Mouse (Mus musculus) midbrain, embryonic 13.5 days (tissue): ENCODE measurements around the gene Hdac7. TPM values are rescaled to one million over a fixed set of nuclear protein-coding genes. Genes with fewer than 3 reads are reported as not detected.

Experiments used
- ATAC-seq: fragments of 200-750 bp; cut with Nextera tagmentation; 2 replicates; pipeline ENCODE4 v1.8.0; 2017; ENCODE audit warnings: mild to moderate bottlenecking, moderate TSS enrichment, moderate library complexity
- H3K27ac ChIP-seq: fragments of 300-500 bp; sonication (generic); 2 replicates; pipeline ENCODE4 v1.5.1; 2015; ENCODE audit warnings: inconsistent platforms, mild to moderate bottlenecking, moderate library complexity
- H3K27me3 ChIP-seq: fragments of 300-500 bp; sonication (generic); 2 replicates; pipeline ENCODE4 v1.6.1; 2015; ENCODE audit warnings: mild to moderate bottlenecking, inconsistent platforms
- H3K36me3 ChIP-seq: fragments of 300-500 bp; sonication (generic); 2 replicates; pipeline ENCODE4 v1.6.1; 2015; ENCODE audit warnings: mild to moderate bottlenecking, inconsistent platforms
- H3K4me1 ChIP-seq: fragments of 300-500 bp; sonication (generic); replicated peaks from 2 replicates; pipeline ENCODE4 v1.6.1; 2015; ENCODE audit warnings: inconsistent platforms
- H3K4me2 ChIP-seq: fragments of 300-500 bp; sonication (generic); replicated peaks from 2 replicates; pipeline ENCODE4 v1.6.1; 2015; ENCODE audit warnings: moderate library complexity, mild to moderate bottlenecking, inconsistent platforms
- H3K4me3 ChIP-seq: fragments of 300-500 bp; sonication (generic); replicated peaks from 2 replicates; pipeline ENCODE4 v1.5.1; 2015; ENCODE audit warnings: mild to moderate bottlenecking, inconsistent platforms
- H3K9ac ChIP-seq: fragments of 300-500 bp; sonication (generic); replicated peaks from 2 replicates; pipeline ENCODE4 v1.6.1; 2015; ENCODE audit warnings: mild to moderate bottlenecking, inconsistent platforms
- H3K9me3 ChIP-seq: fragments of 300-500 bp; sonication (generic); 2 replicates; pipeline ENCODE4 v1.6.1; 2016; ENCODE audit warnings: mild to moderate bottlenecking, inconsistent platforms
- WGBS: fragments of 180-500 bp; shearing (Covaris S2); methylation state at CpG from one replicate; pipeline ENCODE4 v1.1.7; 2015; 5-methylcytosine and 5-hydroxymethylcytosine counted together
- polyA plus RNA-seq: library from polyadenylated mRNA; unstranded; fragments of >200 nt; fragmentation: Nextera tagmentation; extraction: Ambion mirVana; gene quantifications from 2 replicates; pipeline ENCODE4 v1.2.1, GENCODE M21; 2015

Gene Hdac7
- polyA plus RNA-seq, 1 experiment from 2014 or later, result 31.4 TPM

DNA sequence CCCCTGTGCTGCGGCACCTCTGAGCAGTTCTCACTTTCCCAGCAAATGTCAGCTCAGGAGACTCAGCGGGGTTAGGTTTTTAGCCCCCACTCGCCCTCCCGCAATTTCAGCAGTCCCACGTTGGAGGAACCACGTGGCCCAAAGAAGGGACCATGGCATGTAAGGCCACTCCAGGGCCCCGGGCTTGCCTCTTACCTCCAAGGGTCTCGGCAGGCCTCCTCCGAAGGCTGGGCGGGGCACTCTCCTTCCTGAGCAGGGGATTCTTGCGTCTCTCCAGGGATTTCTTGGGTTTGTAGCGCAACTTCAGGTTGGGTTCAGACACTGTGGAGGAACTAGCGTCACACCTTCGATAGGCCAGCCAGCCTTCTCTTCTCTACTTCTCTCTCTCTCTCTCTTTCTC is 35.1 kb downstream of the Hdac7 start:
- WGBS, result 91% methylated on average over 14 of the region's 14 CpGs
- no peak overlapping the region for H3K27ac ChIP-seq
- H3K36me3 ChIP-seq, result peaks cover 63% of the 10 kb centered on the region
- H3K4me3 ChIP-seq, result no peak overlapping the region
- H3K4me1 ChIP-seq, result peaks cover 24% of the 10 kb centered on the region
- no peak for ATAC-seq
- no peaks in the 10 kb centered on the region for H3K9me3 ChIP-seq
- H3K9ac ChIP-seq, result no peak overlapping the region
- no peak overlapping the region for H3K4me2 ChIP-seq
- H3K27me3 ChIP-seq, result no peaks in the 10 kb centered on the region

- Histone ChIP-seq H3K9ac (no peak overlapping the region), H3K27ac (no peak overlapping the region), H3K36me3 (peaks cover 63% of the 10 kb centered on the region), H3K27me3 (no peaks in the 10 kb centered on the region), H3K9me3 (no peaks in the 10 kb centered on the region), H3K4me2 (no peak overlapping the region), H3K4me1 (peaks cover 17% of the 10 kb centered on the region), H3K4me3 (no peak overlapping the region)
- WGBS, result 90% methylated on average over 14 of the region's 14 CpGs
- ATAC-seq, result no peak
These were observed 35.8 kb downstream of the Hdac7 start for GRCm38 (mm10) chr15:97808532-97808931.

- no peak overlapping the region for H3K9ac ChIP-seq
- H3K27me3 ChIP-seq, result no peaks in the 10 kb centered on the region
- no peaks in the 10 kb centered on the region for H3K9me3 ChIP-seq
- no peak overlapping the region for H3K4me3 ChIP-seq
- 78% methylated on average over 12 of the region's 12 CpGs for WGBS
- no peak for ATAC-seq
- peaks cover 12% of the 10 kb centered on the region for H3K4me1 ChIP-seq
- no peak overlapping the region for H3K27ac ChIP-seq
- peaks cover 63% of the 10 kb centered on the region for H3K36me3 ChIP-seq
- H3K4me2 ChIP-seq, result no peak overlapping the region
These were observed 36.4 kb downstream of the Hdac7 start for GRCm38 (mm10) chr15:97807867-97808266.

DNA sequence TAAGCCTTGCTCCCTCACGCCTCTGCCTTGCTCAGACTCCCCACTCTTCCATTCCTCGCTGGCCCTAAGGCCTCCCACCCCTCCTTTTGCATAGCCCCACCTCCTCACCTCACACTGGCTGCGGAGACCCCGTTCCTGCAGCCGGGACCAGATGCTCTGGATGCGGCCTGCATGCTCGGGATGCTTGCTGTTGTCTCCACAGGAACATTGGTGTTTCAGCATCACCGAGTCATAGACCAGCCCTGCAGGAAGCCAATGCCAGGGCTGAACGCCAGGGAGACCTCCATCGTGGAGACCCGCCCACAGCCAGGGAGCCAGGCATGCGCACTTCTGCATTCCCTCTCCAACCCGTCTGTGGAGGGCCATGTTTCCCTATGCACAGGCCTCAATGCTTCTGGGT is 41.7 kb downstream of the Hdac7 start:
- peak overlapping the region; percentile 41 for H3K4me2 ChIP-seq
- no peaks in the 10 kb centered on the region for H3K9me3 ChIP-seq
- H3K27ac ChIP-seq, result peak overlapping the region; percentile 65
- H3K4me1 ChIP-seq, result peaks cover 38% of the 10 kb centered on the region
- H3K9ac ChIP-seq, result 0 out of 2 replicates have a peak overlapping the region, but pooled peaks have one; percentile 19
- peak; percentile 72 for ATAC-seq
- H3K27me3 ChIP-seq, result no peaks in the 10 kb centered on the region
- H3K36me3 ChIP-seq, result peaks cover 66% of the 10 kb centered on the region
- WGBS, result 11% methylated on average over 13 of the region's 13 CpGs
- peak overlapping the region; percentile 8 for H3K4me3 ChIP-seq

DNA sequence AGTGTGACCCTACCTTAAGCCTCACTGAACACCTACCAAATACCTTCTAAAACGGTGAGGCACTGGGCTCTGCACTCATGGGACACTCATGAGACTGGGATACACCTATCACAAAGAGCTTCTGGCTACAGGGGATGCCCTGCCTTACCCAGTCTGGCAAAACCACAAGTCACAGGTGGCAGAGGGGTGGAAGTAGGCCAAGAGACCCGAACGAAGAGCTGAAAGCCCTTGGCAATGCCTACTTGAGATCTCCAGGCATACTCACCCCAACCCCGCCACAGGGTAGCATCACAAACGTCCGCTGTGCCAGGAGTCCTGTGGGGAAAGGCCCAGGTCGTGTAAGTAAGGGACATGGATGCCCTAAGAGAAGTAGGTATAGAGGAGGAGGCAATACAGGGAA is 42.5 kb downstream of the Hdac7 start:
- peaks cover 66% of the 10 kb centered on the region for H3K36me3 ChIP-seq
- 0 out of 2 replicates have a peak overlapping the region, but pooled peaks have one; percentile 8 for H3K4me3 ChIP-seq
- no peak for ATAC-seq
- no peaks in the 10 kb centered on the region for H3K27me3 ChIP-seq
- no peaks in the 10 kb centered on the region for H3K9me3 ChIP-seq
- no peak overlapping the region for H3K9ac ChIP-seq
- H3K4me1 ChIP-seq, result peaks cover 42% of the 10 kb centered on the region
- H3K4me2 ChIP-seq, result peak overlapping the region; percentile 41
- WGBS, result 79% methylated on average over 7 of the region's 7 CpGs
- no peak overlapping the region for H3K27ac ChIP-seq

DNA sequence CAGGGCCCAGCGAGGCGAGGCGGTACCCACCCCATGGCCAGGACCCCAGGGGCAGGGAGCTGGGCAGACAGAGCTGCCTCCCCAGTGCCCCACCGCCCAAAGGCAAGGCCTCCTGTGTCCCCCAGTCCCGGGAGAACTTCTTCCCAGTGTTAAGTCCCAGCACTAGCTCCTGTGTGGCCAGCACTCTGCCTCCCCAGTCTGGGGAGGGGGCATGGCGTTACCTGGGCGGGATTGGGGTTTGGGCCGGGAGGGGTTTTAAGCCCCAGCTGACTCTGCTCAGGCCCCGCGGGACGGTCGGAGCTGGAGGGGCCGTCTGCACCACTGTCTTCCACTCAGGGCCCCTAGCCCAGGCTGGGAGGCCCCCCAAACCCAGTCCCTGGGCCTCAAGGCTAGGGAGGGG is 43.4 kb downstream of the Hdac7 start:
- H3K9me3 ChIP-seq, result no peaks in the 10 kb centered on the region
- no peak overlapping the region for H3K4me3 ChIP-seq
- WGBS, result 91% methylated on average over 13 of the region's 13 CpGs
- no peak overlapping the region for H3K27ac ChIP-seq
- no peak overlapping the region for H3K4me2 ChIP-seq
- H3K27me3 ChIP-seq, result no peaks in the 10 kb centered on the region
- peaks cover 42% of the 10 kb centered on the region for H3K4me1 ChIP-seq
- H3K36me3 ChIP-seq, result peaks cover 66% of the 10 kb centered on the region
- H3K9ac ChIP-seq, result no peak overlapping the region
- no peak for ATAC-seq

DNA sequence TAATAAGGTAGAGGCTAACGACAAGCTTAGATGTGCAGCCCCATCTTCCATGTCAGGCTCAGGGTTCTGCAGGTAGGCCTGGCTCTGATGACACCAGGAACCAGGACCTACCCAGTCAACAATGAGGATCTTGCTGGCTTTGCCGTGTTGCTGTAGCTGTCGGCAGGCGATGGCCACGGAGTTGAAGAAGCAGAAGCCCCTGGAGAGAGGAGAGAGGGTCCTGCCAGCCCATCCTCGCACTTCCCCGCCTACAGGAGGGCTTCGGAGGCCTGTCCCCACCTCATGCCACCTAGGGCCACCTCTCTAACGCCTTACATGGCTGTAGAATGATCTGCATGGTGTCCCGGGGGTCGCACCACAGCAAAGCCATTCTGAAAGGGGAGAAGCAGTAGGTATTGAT is 44.9 kb downstream of the Hdac7 start:
- H3K9me3 ChIP-seq, result no peaks in the 10 kb centered on the region
- no peak overlapping the region for H3K9ac ChIP-seq
- H3K27me3 ChIP-seq, result no peaks in the 10 kb centered on the region
- no peak overlapping the region for H3K4me3 ChIP-seq
- no peak overlapping the region for H3K27ac ChIP-seq
- 78% methylated on average over 11 of the region's 11 CpGs for WGBS
- peaks cover 42% of the 10 kb centered on the region for H3K4me1 ChIP-seq
- H3K4me2 ChIP-seq, result no peak overlapping the region
- no peak for ATAC-seq
- H3K36me3 ChIP-seq, result peaks cover 72% of the 10 kb centered on the region

DNA sequence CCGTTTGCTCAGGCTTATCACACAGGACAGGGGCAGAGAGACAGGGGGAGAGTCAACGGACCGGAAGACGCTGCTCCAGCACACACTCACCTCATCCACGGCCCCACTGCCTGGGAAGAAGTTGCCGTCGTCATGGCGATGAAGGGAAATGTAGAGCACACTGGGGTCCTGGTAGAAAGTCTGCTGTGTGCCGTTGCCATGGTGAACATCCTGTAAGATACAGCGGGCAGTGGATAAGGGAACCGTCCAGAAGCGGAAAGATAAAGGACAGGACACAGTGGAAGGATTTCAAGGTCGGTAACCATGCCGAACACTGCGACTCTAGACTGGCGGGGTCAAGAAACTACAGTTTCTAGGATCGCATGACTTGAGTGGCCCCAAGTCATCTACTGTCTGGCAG is 46.2 kb downstream of the Hdac7 start:
- ATAC-seq, result peak; percentile 84
- Histone ChIP-seq H3K4me3 (no peak overlapping the region), H3K4me2 (peak overlapping the region; percentile 29), H3K9me3 (no peaks in the 10 kb centered on the region), H3K27me3 (no peaks in the 10 kb centered on the region), H3K36me3 (peaks cover 85% of the 10 kb centered on the region), H3K9ac (0 out of 2 replicates have a peak overlapping the region, but pooled peaks have one; percentile 33), H3K27ac (peak overlapping the region; percentile 71), H3K4me1 (peaks cover 42% of the 10 kb centered on the region)
- WGBS, result 12% methylated on average over 17 of the region's 17 CpGs

- H3K4me3 ChIP-seq, result no peak overlapping the region
- peaks cover 91% of the 10 kb centered on the region for H3K36me3 ChIP-seq
- no peaks in the 10 kb centered on the region for H3K9me3 ChIP-seq
- no peak overlapping the region for H3K9ac ChIP-seq
- H3K27me3 ChIP-seq, result no peaks in the 10 kb centered on the region
- no peak overlapping the region for H3K4me2 ChIP-seq
- ATAC-seq, result no peak
- WGBS, result 95% methylated on average over 17 of the region's 17 CpGs
- H3K27ac ChIP-seq, result no peak overlapping the region
- peaks cover 32% of the 10 kb centered on the region for H3K4me1 ChIP-seq
These were observed 47.5 kb downstream of the Hdac7 start for GRCm38 (mm10) chr15:97796674-97797310.

DNA sequence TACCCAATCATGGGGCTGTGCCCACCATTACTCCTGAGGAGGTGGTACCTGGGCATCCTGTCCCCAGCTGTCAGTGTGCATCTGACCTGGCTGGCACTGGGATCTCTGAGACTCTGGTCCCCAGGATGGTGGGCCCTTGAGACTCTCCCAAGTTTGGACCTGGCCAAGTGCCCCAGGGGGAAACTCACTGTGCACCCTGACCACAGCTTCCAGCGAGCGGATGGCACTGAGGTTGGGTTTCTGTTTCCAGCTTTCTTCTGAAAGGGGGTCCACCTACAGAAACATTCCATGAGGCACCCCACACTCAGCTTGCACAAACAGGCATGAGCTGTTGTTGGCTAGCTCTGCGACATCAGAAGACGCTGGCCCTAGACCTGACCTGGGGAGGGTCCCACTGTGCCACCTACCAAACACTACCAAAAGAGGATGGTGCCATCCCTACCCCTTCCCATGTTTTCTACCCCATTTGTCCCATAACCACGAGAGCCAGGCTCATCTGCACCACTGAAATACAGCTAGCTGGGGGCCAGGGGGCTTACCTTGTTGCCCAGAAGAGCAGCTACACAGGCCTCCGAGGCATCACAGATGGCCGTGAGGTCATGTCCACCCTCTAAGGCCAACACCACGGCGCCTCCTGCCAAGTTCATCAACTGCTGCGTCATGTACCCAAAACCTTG is 48.6 kb downstream of the Hdac7 start:
- H3K27ac ChIP-seq, result no peak overlapping the region
- H3K4me3 ChIP-seq, result no peak overlapping the region
- no peak overlapping the region for H3K9ac ChIP-seq
- no peaks in the 10 kb centered on the region for H3K27me3 ChIP-seq
- no peak overlapping the region for H3K4me2 ChIP-seq
- WGBS, result 98% methylated on average over 10 of the region's 10 CpGs
- H3K36me3 ChIP-seq, result peaks cover 89% of the 10 kb centered on the region
- peaks cover 27% of the 10 kb centered on the region for H3K4me1 ChIP-seq
- no peak for ATAC-seq
- no peaks in the 10 kb centered on the region for H3K9me3 ChIP-seq

DNA sequence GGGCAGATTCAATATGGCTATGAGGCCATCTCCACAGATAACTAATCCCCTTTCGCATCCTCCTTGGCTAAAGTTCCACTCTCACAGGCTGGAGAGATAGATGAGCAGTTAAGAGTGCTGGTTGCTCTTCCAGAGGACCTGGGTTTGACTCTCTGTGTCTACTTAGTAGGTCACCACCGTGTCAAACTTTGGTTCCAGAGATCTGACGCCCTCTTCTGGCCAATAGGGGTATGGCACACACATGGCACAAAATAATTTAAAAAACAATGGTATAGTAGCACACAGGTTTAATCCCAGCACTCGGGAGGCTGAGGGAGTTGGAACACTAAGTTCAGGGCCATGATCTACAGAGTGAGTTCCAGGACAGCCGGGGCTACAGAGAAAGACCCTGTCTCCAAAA is 50.0 kb downstream of the Hdac7 start:
- no peak overlapping the region for H3K4me2 ChIP-seq
- no peaks in the 10 kb centered on the region for H3K27me3 ChIP-seq
- H3K36me3 ChIP-seq, result peaks cover 81% of the 10 kb centered on the region
- peaks cover 21% of the 10 kb centered on the region for H3K4me1 ChIP-seq
- no peak overlapping the region for H3K9ac ChIP-seq
- no peak overlapping the region for H3K27ac ChIP-seq
- no peak for ATAC-seq
- 77% methylated on average over 5 of the region's 5 CpGs for WGBS
- H3K4me3 ChIP-seq, result no peak overlapping the region
- H3K9me3 ChIP-seq, result no peaks in the 10 kb centered on the region

DNA sequence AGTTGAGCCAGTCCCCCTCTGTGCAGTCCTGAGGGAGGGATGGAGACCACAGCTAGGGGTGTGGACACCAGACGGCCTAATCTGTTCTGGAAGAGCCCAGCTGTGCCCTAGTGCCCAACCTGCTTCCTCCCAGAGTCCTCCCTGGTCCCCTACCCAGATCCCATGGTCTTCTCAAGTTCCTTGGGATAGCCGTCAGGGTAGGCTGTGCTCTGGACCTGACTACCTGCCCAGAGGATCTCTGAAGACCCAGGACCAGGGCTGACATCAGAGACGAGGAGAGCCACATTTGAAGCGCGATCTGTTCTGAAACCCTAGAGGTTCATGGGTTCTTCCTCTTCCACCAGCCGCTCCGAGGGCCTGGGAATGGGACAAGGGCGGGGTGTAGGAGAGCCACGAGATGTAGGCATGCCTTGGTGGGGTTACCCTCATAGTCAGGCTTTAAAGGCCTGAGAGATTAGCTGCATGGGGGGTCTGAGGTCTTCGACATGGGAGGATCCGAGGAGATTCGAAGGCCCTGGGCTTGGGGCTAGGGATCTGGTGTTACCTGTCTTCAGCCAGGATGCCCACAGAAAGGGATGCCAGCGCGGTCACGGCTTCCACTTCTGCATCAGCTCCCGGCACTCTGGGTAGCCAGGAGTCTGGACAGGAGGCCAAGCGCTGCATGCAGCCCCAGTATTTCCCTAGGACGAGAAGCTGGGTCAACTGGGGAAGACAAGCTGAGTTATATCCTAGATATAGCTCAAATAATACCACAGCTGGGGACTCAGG is 50.7 kb downstream of the Hdac7 start:
- no peak overlapping the region for H3K4me2 ChIP-seq
- no peak for ATAC-seq
- no peak overlapping the region for H3K9ac ChIP-seq
- H3K27me3 ChIP-seq, result no peaks in the 10 kb centered on the region
- no peak overlapping the region for H3K4me3 ChIP-seq
- peaks cover 20% of the 10 kb centered on the region for H3K4me1 ChIP-seq
- H3K27ac ChIP-seq, result no peak overlapping the region
- H3K9me3 ChIP-seq, result no peaks in the 10 kb centered on the region
- peaks cover 76% of the 10 kb centered on the region for H3K36me3 ChIP-seq
- WGBS, result 92% methylated on average over 18 of the region's 18 CpGs
